Mouse (Mus musculus): ENCODE measurements around the gene Erich2. TPM values are rescaled to one million over a fixed set of nuclear protein-coding genes. Genes with fewer than 3 reads are reported as not detected.
A peak's percentile ranks its signal among the peaks of the same experiment; 100 is the strongest.
"Not testable (repeated sequence)": the region's sequence is repeated elsewhere in the genome, so short reads cannot be mapped to it uniquely, and the experiment has no call there.

The Erich2 gene
- total and polyA plus RNA-seq, 2 experiments from 2014 or later = 0.66 to 3.4 TPM

GRCm38 (mm10) chr2:70505229-70505628 is 3.4 kb upstream of the Erich2 start:
- peak; percentile 62 for TF ChIP-seq CTCF (IDR thresholded peaks at IDR 0.05)
- DNase-seq (ENCODE audit: low spot score) = peak; percentile 30

GRCm38 (mm10) chr2:70505896-70506295 is 2.7 kb upstream of the Erich2 start:
- 0 out of 2 replicates have a peak, but pooled peaks cover 4% of the 10 kb centered on the region for H3K4me1 ChIP-seq (ENCODE audit: insufficient read depth, low read length)
- H3K27ac ChIP-seq (ENCODE audit: low read depth, low read length) = 0 out of 2 replicates have a peak overlapping the region, but pooled peaks have one; percentile 9
- H3K36me3 ChIP-seq (ENCODE audit: insufficient read depth, low read length) = no peaks in the 10 kb centered on the region
- no peak overlapping the region for H3K4me3 ChIP-seq (ENCODE audit: low read depth, low read length)
- no peak for TF ChIP-seq CTCF (IDR thresholded peaks at IDR 0.05)
- H3K4me2 ChIP-seq (ENCODE audit: low read depth, low read length, poor library complexity, severe bottlenecking) = no peak overlapping the region
- no peak for ATAC-seq (ENCODE audit: low FRiP score)
- H3K9ac ChIP-seq (replicated peaks; ENCODE audit: low read length, poor library complexity, severe bottlenecking) = no peak overlapping the region
- WGBS = 20% methylated on average over 4 of the region's 4 CpGs
- no peak for DNase-seq (ENCODE audit: low spot score)
- H3K27me3 ChIP-seq (ENCODE audit: insufficient read depth, low read length) = no peaks in the 10 kb centered on the region
- H3K9me3 ChIP-seq (ENCODE audit: low read length) = no peaks in the 10 kb centered on the region

More at GRCm38 (mm10) chr2:70505229-70505628, 3.4 kb upstream of the Erich2 start:
- Histone ChIP-seq H3K4me3 (ENCODE audit: low read depth, low read length) (no peak overlapping the region), H3K27ac (ENCODE audit: low read depth, low read length) (no peak overlapping the region), H3K36me3 (ENCODE audit: insufficient read depth, low read length) (no peaks in the 10 kb centered on the region), H3K4me1 (ENCODE audit: insufficient read depth, low read length) (0 out of 2 replicates have a peak, but pooled peaks cover 4% of the 10 kb centered on the region), H3K4me2 (ENCODE audit: low read depth, low read length, poor library complexity, severe bottlenecking) (no peak overlapping the region), H3K9ac (replicated peaks; ENCODE audit: low read length, poor library complexity, severe bottlenecking) (no peak overlapping the region), H3K9me3 (ENCODE audit: low read length) (no peaks in the 10 kb centered on the region), H3K27me3 (ENCODE audit: insufficient read depth, low read length) (no peaks in the 10 kb centered on the region)
- WGBS = 26% methylated on average over 1 of the region's 1 CpGs
- ATAC-seq (ENCODE audit: low FRiP score) = no peak

GRCm38 (mm10) chr2:70506372-70506771 is 2.2 kb upstream of the Erich2 start:
- H3K9ac ChIP-seq (replicated peaks; ENCODE audit: low read length, poor library complexity, severe bottlenecking) = no peak overlapping the region
- no peak overlapping the region for H3K4me3 ChIP-seq (ENCODE audit: low read depth, low read length)
- H3K36me3 ChIP-seq (ENCODE audit: insufficient read depth, low read length) = no peaks in the 10 kb centered on the region
- 0 out of 2 replicates have a peak, but pooled peaks cover 4% of the 10 kb centered on the region for H3K4me1 ChIP-seq (ENCODE audit: insufficient read depth, low read length)
- H3K9me3 ChIP-seq (ENCODE audit: low read length) = no peaks in the 10 kb centered on the region
- H3K4me2 ChIP-seq (ENCODE audit: low read depth, low read length, poor library complexity, severe bottlenecking) = no peak overlapping the region
- ATAC-seq (ENCODE audit: low FRiP score) (no peak), DNase-seq (ENCODE audit: low spot score) (no peak)
- H3K27me3 ChIP-seq (ENCODE audit: insufficient read depth, low read length) = no peaks in the 10 kb centered on the region
- no peak overlapping the region for H3K27ac ChIP-seq (ENCODE audit: low read depth, low read length)
- 40% methylated on average over 2 of the region's 2 CpGs for WGBS
- no peak for TF ChIP-seq CTCF (IDR thresholded peaks at IDR 0.05)

GRCm38 (mm10) chr2:70509021-70509632 is 508 bp downstream of the Erich2 start:
- H3K4me2 ChIP-seq (ENCODE audit: low read depth, low read length, poor library complexity, severe bottlenecking) = peak overlapping the region; percentile 94
- DNase-seq (ENCODE audit: low spot score) (peak; percentile 80), ATAC-seq (ENCODE audit: low FRiP score) (peak; percentile 90)
- TF ChIP-seq CTCF (IDR thresholded peaks at IDR 0.05) = peak; percentile 67
- H3K36me3 ChIP-seq (ENCODE audit: insufficient read depth, low read length) = no peaks in the 10 kb centered on the region
- H3K27ac ChIP-seq (ENCODE audit: low read depth, low read length) = 0 out of 2 replicates have a peak overlapping the region, but pooled peaks have one; percentile 38
- no peaks in the 10 kb centered on the region for H3K27me3 ChIP-seq (ENCODE audit: insufficient read depth, low read length)
- peak overlapping the region; percentile 58 for H3K9ac ChIP-seq (replicated peaks; ENCODE audit: low read length, poor library complexity, severe bottlenecking)
- no peaks in the 10 kb centered on the region for H3K9me3 ChIP-seq (ENCODE audit: low read length)
- H3K4me1 ChIP-seq (ENCODE audit: insufficient read depth, low read length) = 0 out of 2 replicates have a peak, but pooled peaks cover 4% of the 10 kb centered on the region
- WGBS = 2% methylated on average over 55 of the region's 56 CpGs
- H3K4me3 ChIP-seq (ENCODE audit: low read depth, low read length) = peak overlapping the region; percentile 68

GRCm38 (mm10) chr2:70538283-70538682 is 29.7 kb downstream of the Erich2 start:
- not testable (repeated sequence) for H3K9ac ChIP-seq (replicated peaks; ENCODE audit: low read length, poor library complexity, severe bottlenecking); H3K9me3 ChIP-seq (ENCODE audit: low read length); ATAC-seq (ENCODE audit: low FRiP score); H3K4me1 ChIP-seq (ENCODE audit: insufficient read depth, low read length); H3K4me2 ChIP-seq (ENCODE audit: low read depth, low read length, poor library complexity, severe bottlenecking); H3K27ac ChIP-seq (ENCODE audit: low read depth, low read length); H3K27me3 ChIP-seq (ENCODE audit: insufficient read depth, low read length); H3K4me3 ChIP-seq (ENCODE audit: low read depth, low read length); H3K36me3 ChIP-seq (ENCODE audit: insufficient read depth, low read length)
- 44% methylated on average over 7 of the region's 7 CpGs for WGBS
- peak; percentile 75 for TF ChIP-seq CTCF (IDR thresholded peaks at IDR 0.05)
- DNase-seq (ENCODE audit: low spot score) = peak; percentile 5

- no peak for DNase-seq (ENCODE audit: low spot score)
- no peaks in the 10 kb centered on the region for H3K27me3 ChIP-seq (ENCODE audit: insufficient read depth, low read length)
Measured at GRCm38 (mm10) chr2:70550671-70551070, 42.1 kb downstream of the Erich2 start.

More at GRCm38 (mm10) chr2:70550671-70551070, 42.1 kb downstream of the Erich2 start:
- H3K36me3 ChIP-seq (ENCODE audit: insufficient read depth, low read length) = no peaks in the 10 kb centered on the region
- H3K27ac ChIP-seq (ENCODE audit: low read depth, low read length) = no peak overlapping the region
- H3K4me3 ChIP-seq (ENCODE audit: low read depth, low read length) = no peak overlapping the region
- H3K9me3 ChIP-seq (ENCODE audit: low read length) = no peaks in the 10 kb centered on the region
- TF ChIP-seq CTCF (IDR thresholded peaks at IDR 0.05) = no peak
- H3K9ac ChIP-seq (replicated peaks; ENCODE audit: low read length, poor library complexity, severe bottlenecking) = no peak overlapping the region
- H3K4me1 ChIP-seq (ENCODE audit: insufficient read depth, low read length) = no peaks in the 10 kb centered on the region
- no peak overlapping the region for H3K4me2 ChIP-seq (ENCODE audit: low read depth, low read length, poor library complexity, severe bottlenecking)
- 68% methylated on average over 6 of the region's 6 CpGs for WGBS
- no peak for ATAC-seq (ENCODE audit: low FRiP score)

All from midbrain, postnatal 0 days (tissue).